Mouse (Mus musculus) small intestine, adult 2 months (tissue): ENCODE measurements around the gene Zxdb.
"Not testable (repeated sequence)": the region's sequence is repeated elsewhere in the genome, so short reads cannot be mapped to it uniquely, and the experiment has no call there.

Experiments
- CTCF ChIP-seq: fragments of 200-500 bp; IDR thresholded peaks from 2 replicates; pipeline ENCODE4 v1.5.1; 2012; ENCODE audit warnings: low read depth, mild to moderate bottlenecking, control low read depth, inconsistent platforms, low read length, moderate library complexity, mixed read lengths; ENCODE audit not compliant: insufficient replicate concordance, insufficient read length; ENCODE audit errors: extremely low read depth
- POLR2A ChIP-seq: fragments of 200-500 bp; IDR thresholded peaks from 2 replicates; pipeline ENCODE4 v1.6.1; 2012; ENCODE audit warnings: low read depth, mild to moderate bottlenecking, control low read depth, inconsistent platforms, low read length, moderate library complexity

- not testable (repeated sequence) for TF ChIP-seq POLR2A, CTCF
Observed at GRCm38 (mm10) chrX:94725627-94726083, 1.3 kb downstream of the Zxdb start.
